Mouse (Mus musculus): Measurements from ENCODE around the gene Stom.

Stom gene

DNA sequence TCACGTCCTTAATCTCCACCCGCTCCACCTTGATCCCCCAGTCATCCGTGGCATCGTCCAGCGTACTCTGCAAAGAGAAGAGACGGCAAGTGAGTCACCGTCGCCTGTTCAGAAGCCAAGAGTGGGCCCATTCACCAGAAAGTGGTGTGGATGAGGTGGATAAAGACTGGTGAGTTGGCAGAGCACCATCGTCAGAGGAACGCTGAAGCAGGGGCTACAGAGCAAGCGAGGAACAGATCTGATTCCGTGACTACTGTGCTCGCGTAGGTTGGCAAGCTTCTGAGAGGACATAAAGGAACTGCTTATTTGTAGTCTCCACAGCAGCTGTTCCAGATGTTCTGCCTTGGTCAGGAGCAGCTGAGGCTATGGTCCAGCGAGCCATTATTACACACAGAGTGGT is 16.4 kb downstream of the Stom start:
- DNase-seq (ENCODE audit: low read depth): no peak

DNA sequence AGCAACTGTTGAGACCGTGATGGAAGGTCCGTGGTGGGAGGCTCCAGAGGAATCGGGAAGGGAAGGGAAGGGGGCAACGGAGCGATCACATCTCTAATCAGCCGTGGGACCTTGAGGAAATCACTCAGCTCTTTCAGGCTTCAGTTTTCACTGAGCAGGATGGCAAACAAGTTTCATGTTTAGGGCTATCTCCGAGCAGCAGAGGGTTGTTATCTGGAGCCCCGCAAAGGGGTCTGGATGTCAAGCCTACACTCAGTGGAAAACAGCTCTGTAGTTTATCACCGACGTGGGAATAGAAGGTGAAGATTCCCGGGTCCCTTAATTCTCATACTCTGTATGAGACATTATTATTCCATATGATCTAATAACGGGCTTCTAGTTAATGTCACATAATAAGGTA is 18.4 kb downstream of the Stom start:
- no peak for DNase-seq (ENCODE audit: low read depth)

DNA sequence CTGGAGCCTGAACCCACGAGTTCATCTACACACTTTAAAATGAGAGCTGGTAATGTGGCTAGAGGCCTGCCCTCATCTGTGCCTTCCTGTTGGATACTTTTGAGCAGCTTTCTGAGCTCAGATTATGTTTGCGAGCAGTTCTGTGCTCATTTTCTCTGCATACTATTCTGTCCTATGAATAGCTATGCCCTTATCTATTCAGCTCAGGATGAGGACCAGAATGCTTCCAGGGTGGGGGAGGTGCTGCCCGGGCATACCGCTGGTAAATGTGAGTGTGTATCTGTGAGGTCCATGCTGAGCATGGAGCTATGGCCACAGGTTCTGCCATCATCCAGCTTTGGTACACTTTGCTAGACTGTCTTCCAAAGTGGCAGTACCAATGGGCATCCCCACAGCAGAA is 19.2 kb downstream of the Stom start:
- no peak for DNase-seq (ENCODE audit: low read depth)

DNA sequence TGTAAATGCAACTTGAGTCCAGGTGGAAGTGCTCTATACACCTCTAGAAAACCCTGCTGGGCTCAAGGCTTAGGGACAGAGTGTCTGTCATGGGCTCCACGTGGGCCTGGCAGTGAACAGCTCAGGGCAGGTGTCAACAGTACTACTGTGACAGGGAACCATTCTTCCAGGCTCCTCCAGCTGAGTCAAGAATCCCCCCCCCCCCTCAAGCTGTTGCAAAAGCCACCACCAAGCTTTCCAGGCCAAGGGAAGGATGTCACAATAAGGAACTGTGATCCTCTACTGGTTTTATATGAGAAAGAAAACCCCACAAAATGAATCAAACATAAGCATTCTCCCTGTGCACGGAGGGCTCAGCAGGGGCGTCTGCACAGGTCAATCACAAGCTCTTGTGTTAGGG is 22.5 kb downstream of the Stom start:
- DNase-seq (ENCODE audit: low read depth): no peak

DNA sequence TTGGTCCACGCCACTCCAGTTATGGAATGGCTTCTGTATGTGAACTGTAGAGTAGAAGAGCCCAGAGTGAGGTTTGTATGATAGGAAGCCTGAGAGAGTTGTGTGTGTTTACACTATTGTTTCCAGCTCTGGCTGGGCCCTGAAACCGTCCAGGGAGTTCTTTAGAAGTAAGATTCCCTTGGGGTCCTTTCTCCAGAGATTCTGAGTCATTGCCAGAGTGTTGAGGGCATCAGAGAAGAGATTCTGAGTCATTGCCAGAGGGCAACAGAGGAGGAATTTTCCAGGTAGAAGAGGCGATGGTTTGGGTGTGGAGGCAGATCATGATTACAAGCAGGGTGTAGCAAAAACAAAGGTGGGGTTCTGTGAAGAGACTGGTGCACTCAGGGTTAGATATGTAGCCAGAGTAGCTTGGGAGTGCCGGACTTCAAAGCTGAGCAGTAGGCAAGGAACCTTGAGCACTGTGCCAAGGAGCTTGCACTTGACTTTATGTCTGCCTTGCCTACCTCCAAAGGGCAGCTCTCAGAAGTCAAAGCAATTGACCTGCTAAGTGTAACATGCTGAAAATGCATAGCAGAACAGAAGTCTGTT is 26.8 kb downstream of the Stom start:
- DNase-seq (ENCODE audit: low read depth): no peak

DNA sequence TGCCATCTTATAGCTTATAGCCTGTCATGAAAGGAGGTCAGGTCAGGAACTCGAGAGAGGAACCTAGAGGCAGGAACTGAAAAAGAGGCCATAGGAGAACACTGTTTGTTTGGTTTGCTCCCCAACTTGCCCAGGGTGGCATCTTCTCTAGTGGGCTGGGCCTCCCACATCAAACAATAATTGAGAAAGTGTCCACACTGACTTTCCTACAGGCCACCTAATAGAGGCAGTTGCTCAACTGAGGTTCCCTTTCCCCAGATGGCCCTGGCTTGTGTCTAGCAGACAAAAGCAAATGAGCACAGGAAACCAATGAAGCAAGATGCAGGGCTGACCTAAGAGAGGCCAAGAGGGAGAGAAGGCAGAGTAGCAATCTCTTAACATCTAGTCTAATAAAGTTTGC is 28.6 kb downstream of the Stom start:
- DNase-seq (ENCODE audit: low read depth): no peak

DNA sequence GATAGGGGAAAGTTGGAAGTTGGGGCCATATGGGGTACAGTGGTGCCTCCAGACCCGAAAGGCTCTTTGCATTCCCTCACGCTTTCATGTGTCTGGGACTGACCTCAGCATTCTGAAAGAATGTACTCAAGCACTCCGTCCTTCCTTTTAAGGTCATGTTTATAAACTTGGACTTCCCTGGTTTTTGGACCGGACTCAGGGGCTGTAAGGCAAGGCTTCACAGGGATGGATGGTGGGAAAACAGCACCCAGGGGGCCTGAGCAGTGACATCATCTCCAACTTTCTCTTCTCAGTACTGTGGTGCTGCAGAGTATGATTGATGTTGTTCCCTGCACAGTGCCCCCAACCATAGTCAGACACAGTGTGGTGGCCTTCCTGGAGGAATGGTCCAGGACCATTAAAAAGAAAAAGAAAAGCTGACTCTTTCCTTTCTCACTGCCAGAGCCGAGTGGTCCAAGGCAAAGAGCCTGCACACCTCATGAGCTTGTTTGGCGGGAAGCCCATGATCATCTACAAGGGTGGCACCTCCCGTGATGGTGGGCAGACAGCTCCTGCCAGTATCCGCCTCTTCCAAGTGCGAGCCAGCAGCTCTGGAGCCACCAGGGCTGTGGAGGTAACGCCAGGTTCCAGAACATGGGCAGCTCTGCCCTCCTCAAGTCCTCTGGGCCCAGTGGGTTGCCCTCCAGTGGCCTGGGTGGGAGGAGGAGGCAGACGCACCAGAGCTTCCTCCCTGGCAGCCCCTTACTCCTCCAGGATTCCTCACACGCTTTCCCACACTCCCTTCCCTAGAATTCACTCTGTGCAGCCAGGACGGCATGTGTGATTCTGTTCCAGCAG is 34.5 kb downstream of the Stom start:
- no peak for DNase-seq (ENCODE audit: low read depth)

DNA sequence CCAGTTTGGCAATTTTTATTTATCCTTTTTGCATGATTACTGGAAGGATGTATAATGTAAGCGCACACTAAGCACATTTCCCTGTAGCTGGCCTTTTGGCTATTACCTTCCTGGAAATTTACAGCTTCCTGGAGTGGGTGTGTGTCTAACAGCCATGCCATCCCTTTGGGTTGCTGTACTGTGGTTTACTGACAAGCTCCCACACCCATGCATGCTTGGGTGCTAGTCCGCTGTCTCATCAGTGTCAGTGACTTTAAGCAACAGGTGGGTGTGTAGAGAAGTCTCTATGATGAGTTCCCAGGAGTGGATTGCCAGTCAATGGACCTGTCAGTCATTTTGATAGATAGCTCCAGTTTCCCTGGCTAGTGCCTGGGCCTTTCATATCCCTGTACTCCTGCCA is 37.3 kb downstream of the Stom start:
- DNase-seq (ENCODE audit: low read depth): no peak

DNA sequence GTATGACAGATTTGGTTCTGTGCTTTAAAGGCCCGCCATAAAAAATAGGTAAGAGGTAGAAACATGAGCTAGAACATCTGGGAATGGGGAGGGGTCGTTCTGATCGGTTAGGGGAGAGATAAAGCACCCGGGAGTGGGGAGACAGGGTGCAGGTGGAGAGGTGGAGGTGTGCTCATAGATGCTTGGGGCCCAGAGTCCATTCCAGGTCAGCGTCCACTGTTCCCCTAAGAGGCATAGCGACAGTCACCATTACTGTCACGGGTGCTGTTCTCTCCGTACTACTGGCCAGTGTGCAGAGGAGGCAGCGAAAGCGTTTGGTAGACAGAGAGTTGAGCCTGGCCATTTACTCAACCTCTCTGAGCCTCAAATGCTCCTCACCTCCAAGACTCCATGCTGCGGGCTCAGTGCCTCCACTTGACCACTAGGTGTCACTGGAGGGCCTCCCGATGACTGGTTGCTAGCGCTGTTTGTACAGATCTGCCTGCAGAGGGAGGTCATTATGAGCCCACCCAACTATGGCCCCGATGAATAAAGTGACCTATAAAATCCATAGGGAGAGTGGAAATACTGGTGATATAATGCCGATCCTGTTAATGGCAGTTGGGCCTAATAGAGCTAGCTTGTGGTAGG is 39.0 kb downstream of the Stom start:
- peak; percentile 49 for DNase-seq (ENCODE audit: low read depth)

DNA sequence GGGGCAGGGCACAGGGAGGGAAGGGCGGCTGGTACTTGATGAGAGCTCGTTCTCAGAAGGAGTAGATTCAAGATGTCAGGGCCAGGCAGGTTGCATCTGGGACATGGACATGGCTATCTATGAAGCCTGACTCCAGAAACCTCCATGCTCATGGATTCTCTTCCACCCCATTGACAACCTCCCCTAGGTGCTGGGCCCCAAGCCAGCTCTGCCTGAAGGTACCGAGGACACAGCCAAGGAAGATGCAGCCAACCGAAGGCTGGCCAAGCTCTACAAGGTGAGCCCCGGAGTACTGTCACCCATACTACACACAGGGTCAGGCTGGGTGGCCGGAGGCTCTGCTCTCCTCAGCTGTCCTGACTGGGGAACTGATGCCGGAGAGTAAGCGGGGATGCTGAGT is 43.5 kb downstream of the Stom start:
- no peak for DNase-seq (ENCODE audit: low read depth)

DNA sequence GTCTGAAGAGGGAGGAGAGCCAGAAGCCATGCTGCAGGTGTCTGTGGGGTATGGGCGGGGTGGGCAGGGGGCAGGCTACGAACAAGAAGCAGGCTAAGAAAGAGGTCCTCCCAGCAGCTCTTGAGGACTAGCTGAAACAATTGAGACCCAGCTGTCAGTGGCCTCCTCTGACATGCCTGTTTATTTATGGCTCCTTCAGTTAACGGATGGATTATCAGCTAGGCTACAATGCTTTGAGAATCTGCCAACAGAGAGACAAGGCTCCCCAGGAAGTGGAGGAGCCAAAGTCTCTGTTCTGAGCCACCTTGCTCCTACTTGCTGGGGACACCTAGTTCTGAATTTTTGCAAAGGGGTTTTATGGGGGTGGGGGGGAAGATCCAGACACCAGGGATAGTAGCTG is 44.1 kb downstream of the Stom start:
- DNase-seq (ENCODE audit: low read depth): no peak

DNA sequence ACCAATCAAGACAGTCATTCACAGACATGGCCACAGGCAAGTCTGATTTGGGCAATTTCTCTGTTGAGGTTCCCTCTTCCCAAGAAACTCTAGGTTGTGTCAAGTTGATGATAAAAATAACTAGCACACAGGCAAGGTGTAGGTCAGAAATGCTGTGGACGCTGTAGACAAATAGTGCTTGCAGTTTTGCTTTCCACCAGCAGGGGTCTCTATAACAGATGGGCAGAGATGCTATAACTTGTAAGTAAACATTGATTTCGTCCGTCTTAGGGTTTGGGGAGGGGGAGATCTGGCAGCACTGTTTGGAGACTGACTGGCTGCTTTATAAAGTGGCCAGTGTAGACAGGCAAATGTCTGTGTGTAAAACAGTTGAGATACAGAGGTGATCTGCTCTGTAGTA is 44.9 kb downstream of the Stom start:
- no peak for DNase-seq (ENCODE audit: low read depth)

DNA sequence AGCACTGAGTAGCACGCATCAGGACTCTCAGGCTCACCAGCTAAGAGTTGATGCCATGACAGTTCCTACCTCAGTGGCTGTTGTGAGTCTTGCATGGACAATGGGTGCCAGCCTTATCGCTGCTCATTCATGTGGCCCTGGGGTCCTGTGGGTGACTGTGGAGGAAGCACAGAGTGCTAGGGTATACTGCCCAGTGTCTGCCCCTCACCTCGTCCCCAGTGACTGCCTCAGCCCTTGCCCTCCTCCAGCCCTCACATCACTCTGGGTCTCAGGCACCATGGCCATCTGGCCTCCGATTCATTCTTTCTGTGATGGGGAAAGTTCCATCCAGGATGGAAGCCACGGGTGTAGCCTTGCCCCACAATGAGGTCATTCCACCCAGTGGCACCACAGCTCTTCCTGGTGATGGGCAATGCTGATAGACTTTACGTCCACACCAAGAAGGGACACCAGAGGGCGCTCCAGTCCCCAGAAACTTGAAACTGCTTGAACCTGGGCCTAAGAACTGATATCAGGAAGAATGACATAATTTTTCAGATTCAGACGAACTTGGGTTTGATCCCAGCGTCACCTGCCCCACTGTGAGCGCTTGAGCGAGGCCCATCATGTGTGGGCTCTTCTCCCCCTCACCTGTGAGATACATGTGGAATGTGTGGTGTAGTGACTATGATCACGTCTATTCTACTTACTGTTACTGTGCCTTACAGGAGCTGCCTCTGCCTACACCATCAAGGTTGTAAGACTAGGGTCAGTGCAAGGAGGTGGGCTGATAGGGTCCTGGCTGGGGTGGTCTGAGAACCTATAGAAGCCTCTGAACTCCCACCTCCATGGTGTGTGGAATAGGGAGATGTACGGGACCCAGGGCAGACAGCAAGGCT is 47.8 kb downstream of the Stom start:
- DNase-seq (ENCODE audit: low read depth): peak; percentile 77

DNA sequence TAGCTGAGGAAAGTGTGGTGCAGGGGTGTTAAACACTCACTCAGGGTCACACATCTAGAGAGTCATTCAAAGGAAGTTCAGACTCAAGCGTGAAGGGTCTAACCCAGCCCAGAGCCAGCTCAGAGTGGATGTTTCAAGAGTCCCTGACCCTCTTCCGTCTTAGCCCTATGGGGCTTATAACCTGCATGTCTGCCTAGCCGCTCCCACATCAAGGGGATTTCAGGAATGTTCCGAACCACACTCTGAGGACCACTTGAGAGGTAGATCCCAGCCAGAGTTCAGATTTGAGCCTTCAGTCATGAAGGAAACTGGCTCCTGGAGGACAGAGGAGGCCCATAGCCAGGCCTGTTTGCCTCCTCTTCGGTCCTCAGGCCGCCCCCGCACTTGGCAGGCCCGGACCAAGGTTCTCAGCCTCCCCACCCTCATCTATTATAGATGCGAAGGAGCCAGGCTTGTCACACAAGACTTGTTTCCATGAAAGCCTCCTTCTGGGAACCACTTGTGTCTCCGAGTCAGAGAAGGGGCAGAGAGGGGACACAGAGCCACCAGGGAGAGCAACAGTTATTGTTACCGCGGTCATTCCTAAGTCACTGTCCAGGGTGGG is 49.7 kb downstream of the Stom start:
- no peak for DNase-seq (ENCODE audit: low read depth)

DNA sequence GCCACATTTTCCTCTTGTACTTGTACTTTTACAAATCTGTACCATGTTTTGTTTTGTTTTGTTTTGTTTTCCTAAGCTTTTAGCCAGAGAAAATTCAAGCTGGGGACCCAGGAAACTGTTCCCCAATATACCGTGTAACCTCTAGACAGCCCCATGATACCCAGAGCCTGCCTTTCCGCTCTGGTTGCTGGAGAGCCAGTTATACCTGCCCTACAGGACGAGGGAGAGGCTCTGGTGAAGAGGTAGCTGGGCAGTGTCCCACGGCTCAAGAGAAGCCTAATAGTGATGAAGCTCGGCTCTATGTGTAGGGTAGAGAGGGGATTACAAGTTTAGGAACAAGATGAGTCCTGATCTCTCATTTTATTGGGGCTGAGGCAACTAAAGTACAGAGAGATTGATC is 51.6 kb downstream of the Stom start:
- no peak for DNase-seq (ENCODE audit: low read depth)

DNA sequence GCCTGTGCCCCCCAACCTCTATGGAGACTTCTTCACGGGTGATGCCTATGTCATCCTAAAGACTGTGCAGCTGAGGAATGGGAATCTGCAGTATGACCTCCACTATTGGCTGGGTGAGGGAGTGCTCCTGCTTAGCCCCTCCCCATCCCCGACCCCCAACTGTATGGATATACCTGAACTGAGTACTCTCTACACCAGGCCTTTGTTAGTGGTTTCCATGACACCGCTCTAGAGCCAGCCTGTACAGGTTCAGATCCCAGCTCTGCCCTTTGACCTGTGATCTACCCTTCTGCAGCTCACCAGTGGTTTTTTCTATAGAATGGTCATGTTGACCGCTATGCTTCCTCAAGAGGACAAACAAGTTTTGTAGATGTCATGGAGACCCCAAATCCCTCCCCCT is 52.8 kb downstream of the Stom start:
- DNase-seq (ENCODE audit: low read depth): no peak

DNA sequence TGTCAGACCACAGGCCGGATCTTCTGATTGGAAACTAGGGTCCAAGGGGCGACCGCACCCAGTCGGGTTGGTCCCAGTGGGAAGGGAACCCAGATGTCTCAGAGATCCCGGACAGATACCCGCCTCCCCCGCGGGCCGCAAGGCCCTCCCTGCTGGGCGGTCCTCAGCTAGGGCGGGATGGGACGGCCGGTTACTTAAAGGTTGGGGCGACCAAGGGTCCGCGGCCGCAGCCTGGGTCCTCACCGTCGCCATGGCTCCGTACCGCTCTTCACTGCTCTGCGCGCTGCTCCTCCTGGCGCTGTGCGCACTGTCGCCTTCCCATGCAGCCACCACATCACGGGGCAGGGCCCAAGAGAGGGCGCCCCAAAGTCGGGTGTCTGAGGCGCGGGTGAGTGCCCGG is 54.6 kb downstream of the Stom start:
- DNase-seq (ENCODE audit: low read depth): no peak

DNA sequence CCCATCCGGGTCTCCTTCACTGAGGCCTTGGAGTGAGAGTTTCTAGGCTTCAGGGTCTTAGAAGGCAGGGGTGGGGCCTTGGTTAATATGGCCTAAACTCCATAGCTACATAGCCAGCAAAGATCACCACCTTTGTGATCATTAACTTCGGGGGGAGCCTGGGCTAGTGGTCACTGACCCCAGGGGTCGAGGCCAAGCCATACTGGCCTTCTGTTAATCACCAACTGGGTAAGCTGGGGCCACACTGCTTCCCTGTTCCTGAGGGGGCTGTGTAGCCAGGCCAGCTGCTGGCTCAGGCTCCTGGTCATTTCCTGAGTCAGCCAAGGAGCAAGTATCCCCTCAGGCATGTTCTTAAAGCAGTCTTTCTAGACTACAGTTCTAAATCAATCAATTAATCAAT is 56.8 kb downstream of the Stom start:
- DNase-seq (ENCODE audit: low read depth): no peak

DNA sequence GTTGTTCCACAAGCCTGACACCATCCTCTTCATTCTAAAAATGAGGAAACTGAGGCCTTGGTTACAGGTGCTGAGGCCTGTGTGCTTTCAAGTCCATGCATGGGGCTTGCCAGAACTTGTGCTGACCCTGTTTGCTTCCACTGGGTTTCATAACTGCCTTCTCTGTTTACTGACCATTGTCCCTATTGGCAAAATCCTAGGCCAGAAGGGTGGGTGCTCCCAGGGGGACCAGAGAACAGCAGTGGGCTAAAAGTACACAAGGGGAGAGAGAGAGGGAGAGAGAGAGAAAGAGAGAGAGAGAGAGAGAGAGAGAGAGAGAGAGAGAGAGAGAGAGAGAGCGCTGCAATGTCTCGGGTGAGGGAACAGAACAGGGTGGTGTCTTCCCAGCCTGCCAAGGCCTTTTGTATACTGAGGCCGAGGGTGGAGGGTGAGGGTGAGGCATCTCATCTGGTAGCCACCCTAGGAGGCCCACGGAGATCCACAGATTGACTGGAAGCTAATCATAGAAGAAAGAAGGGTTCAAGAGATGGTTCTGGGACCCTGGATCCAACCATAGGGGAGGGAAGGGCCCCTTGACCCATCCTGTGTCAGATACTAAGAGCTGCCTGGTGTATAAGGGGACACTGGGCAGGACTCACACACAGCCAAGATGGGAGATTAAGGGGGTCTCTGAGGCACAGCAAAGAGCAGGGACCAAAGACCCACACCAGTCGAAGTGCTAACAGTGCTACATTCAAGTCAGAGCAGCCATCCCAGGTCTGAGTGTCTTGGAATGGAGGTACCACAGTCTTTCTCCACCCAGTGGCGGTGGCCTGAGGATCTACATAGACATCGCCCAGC is 58.2 kb downstream of the Stom start:
- no peak for DNase-seq (ENCODE audit: low read depth)

DNA sequence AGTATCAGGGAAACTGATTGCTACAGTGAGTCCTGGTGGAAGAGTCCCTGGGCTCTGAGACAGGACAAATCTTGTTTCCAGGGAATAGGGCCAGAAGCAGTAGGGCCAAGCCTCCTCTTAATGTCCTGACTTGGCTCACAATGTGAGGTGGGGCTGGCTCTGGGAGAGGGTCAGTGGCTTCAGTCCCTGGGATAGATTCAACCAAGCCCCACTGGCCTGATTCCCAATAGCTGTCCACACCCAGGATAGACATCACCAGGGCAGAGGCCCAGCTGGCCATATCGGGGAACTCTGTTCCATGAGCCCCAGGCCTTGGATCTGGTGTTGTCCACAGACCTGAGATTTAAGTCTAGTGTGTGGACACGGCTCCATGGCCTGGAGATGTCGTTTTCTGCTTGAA is 59.1 kb downstream of the Stom start:
- DNase-seq (ENCODE audit: low read depth): peak; percentile 93

DNA sequence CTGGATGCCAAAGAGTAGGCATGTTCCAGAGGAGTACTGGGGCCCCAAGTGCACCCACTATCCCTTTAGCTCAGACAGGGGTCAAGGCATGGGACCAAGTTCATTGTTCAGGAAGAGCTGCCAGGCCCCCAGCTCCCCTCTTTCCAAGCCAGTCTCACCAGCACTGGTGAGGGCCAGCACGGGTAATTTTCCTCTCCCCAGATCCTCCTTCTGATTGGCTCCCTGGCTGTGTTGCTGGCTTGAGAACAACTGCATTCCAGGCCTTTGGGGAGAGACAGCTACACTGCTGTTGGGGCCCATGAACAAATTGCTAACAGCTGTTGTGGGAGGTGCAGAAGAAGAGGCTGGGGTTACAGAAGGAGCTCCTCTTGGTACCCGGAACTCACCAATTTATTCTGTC is 63.2 kb downstream of the Stom start:
- DNase-seq (ENCODE audit: low read depth): peak; percentile 95

Measured in fibroblast of lung, adult 2 months (primary cell).